Mouse (Mus musculus): ENCODE measurements at regions not wholly inside any gene's neighbourhood (a gene's known extent, or its start where the extent isn't known, plus 50 kb on each side); places are given as distances from the start of the nearest gene placed in this dataset.

GRCm38 (mm10) chr19:34389940-34390339 is 85.0 kb downstream of the Ch25h start:
- Histone ChIP-seq H3K4me2 (ENCODE audit: low read depth) (no peak overlapping the region), H3ac (ENCODE audit: control insufficient read depth, insufficient read length) (no peak overlapping the region), H3K36me3 (ENCODE audit: control insufficient read depth, insufficient read depth) (no peaks in the 10 kb centered on the region), H3K27me3 (ENCODE audit: control insufficient read depth, insufficient read depth, insufficient read length) (no peaks in the 10 kb centered on the region), H3K4me3 (no peak overlapping the region), H3K79me2 (ENCODE audit: control insufficient read depth, insufficient read depth) (no peaks in the 10 kb centered on the region)
- TF ChIP-seq E2F4 (IDR thresholded peaks at IDR 0.05; ENCODE audit: insufficient read depth) (no peak), TCF12 (IDR thresholded peaks at IDR 0.05; ENCODE audit: insufficient read depth, poor library complexity, severe bottlenecking) (no peak), CEBPB (IDR thresholded peaks at IDR 0.05; ENCODE audit: insufficient read depth, poor library complexity, severe bottlenecking) (no peak), MAX (IDR thresholded peaks at IDR 0.05; ENCODE audit: low read depth) (no peak), MYOG (IDR thresholded peaks at IDR 0.05; ENCODE audit: control insufficient read depth in 1 of 3, insufficient read depth in 1 of 3, insufficient read length in 2 of 3, low read depth in 2 of 3) (no peak), SRF (IDR thresholded peaks at IDR 0.05; ENCODE audit: control insufficient read depth, insufficient read length, low read depth) (no peak), POLR2AphosphoS2 (IDR thresholded peaks at IDR 0.05; ENCODE audit: insufficient read length, low read depth) (no peak), MYOD1 (IDR thresholded peaks at IDR 0.05; ENCODE audit: control insufficient read depth in 1 of 3, insufficient read length in 2 of 3, low read depth in 2 of 3) (no peak)

GRCm38 (mm10) chr19:34382551-34382950 is 92.1 kb downstream of the Fas start:
- H3ac ChIP-seq (ENCODE audit: control insufficient read depth, insufficient read length) = no peak overlapping the region
- H3K4me3 ChIP-seq = no peak overlapping the region
- no peaks in the 10 kb centered on the region for H3K36me3 ChIP-seq (ENCODE audit: control insufficient read depth, insufficient read depth)
- TF ChIP-seq MYOG (IDR thresholded peaks at IDR 0.05; ENCODE audit: control insufficient read depth in 1 of 3, insufficient read depth in 1 of 3, insufficient read length in 2 of 3, low read depth in 2 of 3) (no peak), CEBPB (IDR thresholded peaks at IDR 0.05; ENCODE audit: insufficient read depth, poor library complexity, severe bottlenecking) (peak; percentile 83; the same call in 1 of the 2 replicates)
- H3K27me3 ChIP-seq (ENCODE audit: control insufficient read depth, insufficient read depth, insufficient read length) = no peaks in the 10 kb centered on the region
- H3K79me2 ChIP-seq (ENCODE audit: control insufficient read depth, insufficient read depth) = no peaks in the 10 kb centered on the region
- no peak overlapping the region for H3K4me2 ChIP-seq (ENCODE audit: low read depth)
